Comparison of ENCODE assay signal across 8 mouse cellular contexts in genomic region chr3:132684231-132684928, GRCm38 (mm10). TPM values are rescaled to one million over a fixed set of nuclear protein-coding genes. Genes with fewer than 3 reads are reported as not detected.
DNase-seq lines count a peak whose midpoint lies in the region; ATAC-seq and TF ChIP-seq lines count a peak whose summit lies in the region.

Gene Aimp1 (minus strand): TSS chr3:132684370.

- ATAC-seq in inflammation-experienced regulatory T-cells, adult 6 months = no peak
- no peak for ATAC-seq in megakaryocyte progenitor cell, adult 5-6 weeks (replicated peaks; ENCODE audit: poor library complexity)

- TF ChIP-seq CTCF in layer of hippocampus, adult 2 months (conservative IDR thresholded peaks at IDR 0.05) = no peak

- DNase-seq in layer of hippocampus, adult 2 months (ENCODE audit: low spot score in 2 of 2) = no peak
- no peak for DNase-seq in layer of hippocampus, adult 9-10 months (ENCODE audit: low spot score)
- no peak for DNase-seq in adrenal gland, postnatal 14 days
- no peak for DNase-seq in gastrocnemius, adult 8-10 months (ENCODE audit: low spot score in 2 of 2)
- no peak for DNase-seq in urinary bladder, postnatal 14 days (ENCODE audit: low spot score)
- no peak for DNase-seq in spleen, postnatal 36 days (ENCODE audit: low spot score in 2 of 2)

- peak within 1 kb of the TSS; percentile 100 for H3K27ac ChIP-seq in layer of hippocampus, adult 2 months

- H3K4me3 ChIP-seq in layer of hippocampus, adult 2 months = peak within 1 kb of the TSS; percentile 77

RNA-seq across cellular contexts. Expression of gene Aimp1, which starts in this region (rescaled TPM):
- 10 to 100 TPM; 62.7 to 63.1 TPM for total RNA-seq in layer of hippocampus, adult 2 months (2021)
- 48.2 and 61.5 TPM in 2 replicates for total RNA-seq in adrenal gland, postnatal 14 days (2021)
- 10 to 100 TPM; 71.3 to 84.4 (median 75.4) TPM for total RNA-seq in gastrocnemius, adult 8-10 months (2022)
- polyA plus RNA-seq in inflammation-experienced regulatory T-cells, adult 6 months (2017; shearing (Covaris generic)) = 100 to 1,000 TPM; 104 to 110 (median 104) TPM
- total RNA-seq in megakaryocyte progenitor cell, adult 5-6 weeks (2015) = 92.8 and 103 TPM in 2 replicates
- 110 and 121 TPM in 2 replicates for total RNA-seq in megakaryocyte progenitor cell, adult 5-6 weeks (2017)
